Mouse (Mus musculus) left cerebral cortex, postnatal 36 days (tissue): ENCODE results near the gene Itga8. TPM values are rescaled to one million over a fixed set of nuclear protein-coding genes. Genes with fewer than 3 reads are reported as not detected.
A peak's percentile ranks its signal among the peaks of the same experiment; 100 is the strongest.

Experiments
- DNase-seq, 2 experiments: peaks; one replicate each; pipeline ENCODE4 v3.0.0; 2021 to 2022; ENCODE audit warnings: low spot score in 2 of 2, mixed read lengths in 1 of 2
- intact Hi-C: fragments of 180-260 bp; cut with DNase I; formaldehyde crosslinking; loops from one replicate; pipeline ENCODE4 v1.15.1; 2025
- total RNA-seq, 2 experiments: library from RNA; stranded (reverse); gene quantifications; 2 replicates each; pipeline ENCODE4 v1.2.3; 2021

The Itga8 gene
- total RNA-seq, 2 experiments from 2014 or later, result 7.2 to 10.9 TPM

- no peak for DNase-seq
- intact Hi-C loops, result no loop called here
Observed at GRCm38 (mm10) chr2:12212662-12213463, 88.9 kb downstream of the Itga8 start.

DNA sequence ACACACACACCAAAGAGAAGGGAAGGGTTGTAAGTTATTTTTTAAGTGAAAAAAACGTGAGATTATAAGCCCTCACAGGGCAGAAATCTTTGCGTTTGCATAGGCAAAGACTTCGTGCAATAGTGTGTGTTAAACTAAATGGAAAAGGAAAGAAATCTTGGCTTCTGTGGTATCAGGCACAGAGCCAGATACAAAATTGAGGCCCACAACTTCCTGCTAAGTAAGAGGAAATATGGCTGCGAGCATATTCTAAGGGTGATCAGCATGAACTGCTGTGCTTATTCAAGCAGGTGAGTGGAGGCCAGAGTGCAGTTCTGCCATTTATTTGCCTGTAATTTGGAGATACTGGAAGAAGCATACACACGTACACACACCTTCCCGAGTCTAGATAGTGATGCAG, 93.6 kb downstream of the Itga8 start:
- intact Hi-C loops, result no loop called here
- DNase-seq, result no peak

- intact Hi-C loops, result no loop called here
- no peak for DNase-seq
Observed at GRCm38 (mm10) chr2:12206353-12206752, 95.4 kb downstream of the Itga8 start.

GRCm38 (mm10) chr2:12205875-12206274, 95.8 kb downstream of the Itga8 start:
- intact Hi-C loops, result no loop called here

DNA sequence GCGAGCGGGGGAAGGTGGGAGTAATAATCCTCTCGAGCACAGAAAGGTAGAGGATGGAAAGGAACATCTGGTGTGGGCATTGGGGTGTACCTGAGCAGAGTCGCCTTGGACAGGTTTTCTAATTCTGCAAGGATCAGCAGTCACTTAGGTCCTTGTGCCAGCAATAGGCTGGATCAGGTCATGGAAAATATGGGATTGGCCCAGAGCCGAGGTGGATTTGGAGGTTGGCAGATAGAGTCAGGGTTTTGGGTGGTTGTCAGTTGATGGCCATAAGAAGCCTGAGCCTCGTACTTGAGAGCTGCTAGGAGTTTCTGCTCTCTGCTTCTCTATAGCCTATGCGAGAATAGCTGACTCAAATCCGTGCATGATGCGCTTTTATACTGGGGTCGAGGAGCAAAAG, 98.5 kb downstream of the Itga8 start:
- intact Hi-C loops, result no loop called here
- DNase-seq, result no peak

More at GRCm38 (mm10) chr2:12205875-12206274, 95.8 kb downstream of the Itga8 start:
- DNase-seq, result no peak

DNA sequence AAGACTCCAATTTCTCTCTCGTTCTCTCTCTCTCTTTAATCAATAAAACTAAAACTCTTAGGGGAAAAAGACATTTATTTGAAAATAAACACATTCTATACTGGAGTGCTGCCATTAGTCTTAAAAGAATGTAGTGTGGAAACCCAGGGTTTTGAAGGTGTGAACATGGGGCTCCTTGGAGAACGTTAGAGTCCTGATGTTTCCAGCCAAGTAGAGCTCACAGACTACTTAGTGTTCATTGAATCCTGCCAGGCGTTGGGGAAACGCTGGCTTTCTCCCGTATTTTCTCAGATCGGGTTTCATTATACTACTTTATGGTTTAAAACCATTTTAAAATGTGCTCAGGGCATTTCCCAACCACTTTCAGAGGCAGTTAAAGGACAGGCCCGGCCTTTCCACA, 103.0 kb downstream of the Itga8 start:
- intact Hi-C loops, result no loop called here
- DNase-seq, result no peak

DNA sequence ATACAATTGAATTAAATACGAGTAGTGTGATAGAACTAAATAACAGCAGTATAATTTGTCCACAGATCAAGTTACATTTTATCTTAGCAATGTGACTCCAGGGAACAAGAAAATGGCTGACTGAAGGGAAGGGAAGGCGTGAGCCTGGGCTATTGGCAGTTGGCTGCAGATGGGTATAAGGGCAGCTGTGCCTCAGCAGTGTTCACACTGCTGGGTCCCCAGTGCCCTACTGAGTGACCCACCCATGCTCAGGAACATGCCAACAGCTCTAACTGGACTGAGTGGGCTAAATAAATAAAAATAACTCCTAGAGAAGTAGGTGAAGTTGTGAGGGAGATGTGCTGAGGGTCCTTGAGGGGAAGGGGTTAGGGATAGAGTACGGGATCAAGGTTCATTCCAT, 103.5 kb downstream of the Itga8 start:
- no peak for DNase-seq
- intact Hi-C loops, result no loop called here

DNA sequence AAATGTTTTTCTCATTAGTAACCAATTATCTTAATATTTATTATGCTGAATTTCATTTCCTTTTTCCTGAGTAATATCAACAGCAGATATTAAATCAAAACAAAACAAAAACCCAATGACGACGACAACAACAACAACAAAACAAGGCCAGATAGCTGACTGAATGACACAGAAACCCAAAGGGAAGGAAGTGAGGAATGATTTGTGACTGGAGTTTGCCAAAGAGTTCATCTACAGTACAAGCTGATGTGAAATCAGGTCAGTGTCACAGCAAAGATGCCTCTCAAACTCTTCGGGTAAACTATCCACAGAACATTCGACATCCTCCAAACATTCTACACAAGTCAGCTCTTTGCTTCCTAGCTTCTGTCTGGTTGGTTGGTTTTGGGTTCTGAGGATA, 104.0 kb downstream of the Itga8 start:
- DNase-seq, result no peak
- intact Hi-C loops, result no loop called here

- intact Hi-C loops, result no loop called here
- no peak for DNase-seq
Observed at GRCm38 (mm10) chr2:12189026-12189425, 112.7 kb downstream of the Itga8 start.

DNA sequence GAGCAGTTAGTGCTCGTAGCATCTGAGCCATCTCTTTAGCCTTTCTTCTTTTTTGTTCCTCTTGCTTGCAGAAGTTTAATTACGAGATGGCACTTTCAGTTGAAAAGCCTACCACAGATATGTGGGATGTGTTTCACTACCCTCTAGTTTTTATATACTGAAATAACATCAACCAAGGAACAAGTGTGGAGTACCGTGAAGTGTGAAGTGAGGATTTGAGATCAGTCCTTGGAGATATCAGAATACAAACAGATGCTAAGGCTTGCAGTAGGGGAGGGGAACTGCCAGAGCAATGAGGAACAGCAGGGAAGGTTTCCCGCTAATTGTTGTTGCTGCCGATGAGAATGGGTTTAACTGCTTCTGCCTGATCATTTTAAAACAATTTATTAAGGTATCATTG, 114.1 kb downstream of the Itga8 start:
- DNase-seq, result peak in 1 of 2 experiments; percentile 12
- intact Hi-C loops, result loop anchor here (2.0 kb wide), 1 partner anchor 17 kb away; no protein-coding TSS in a partner anchor

- no peak for DNase-seq
- intact Hi-C loops, result no loop called here
Observed at GRCm38 (mm10) chr2:12182402-12182948, 119.2 kb downstream of the Itga8 start.

GRCm38 (mm10) chr2:12180635-12181034, 121.1 kb downstream of the Itga8 start:
- intact Hi-C loops, result no loop called here
- DNase-seq, result no peak

DNA sequence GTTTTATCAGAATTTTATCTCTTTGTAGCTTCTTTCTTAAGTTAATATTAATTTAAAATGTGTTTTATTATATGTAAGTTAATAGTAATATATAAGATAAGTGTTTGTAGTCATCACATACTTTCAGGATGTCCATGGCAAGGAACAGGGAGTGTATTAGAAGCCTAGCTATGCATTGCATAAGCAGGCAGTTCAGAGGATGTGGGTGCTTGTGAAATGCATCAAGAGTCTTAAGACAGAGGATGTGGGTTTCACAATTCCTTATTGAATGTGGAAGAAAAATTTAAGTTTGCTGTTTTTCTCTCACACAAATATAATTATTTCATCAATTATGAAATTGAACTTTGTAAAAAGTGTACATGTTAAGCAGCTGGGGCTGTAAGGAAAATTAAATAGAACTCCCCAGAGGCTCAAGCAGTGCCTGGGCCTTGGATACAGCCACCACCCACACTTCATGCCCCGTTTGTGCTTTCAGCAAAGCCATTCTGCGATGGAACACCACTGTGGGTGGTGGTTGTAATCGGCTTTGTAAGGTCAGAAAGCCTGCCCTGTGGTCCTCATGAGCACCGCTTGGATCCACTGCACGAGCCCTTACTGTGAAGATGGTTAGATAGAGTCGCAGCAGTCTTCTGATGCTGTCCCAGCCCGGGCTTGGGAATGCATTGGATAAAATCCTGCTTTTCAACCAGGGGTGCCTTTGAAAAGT, 126.8 kb downstream of the Itga8 start:
- no peak for DNase-seq
- intact Hi-C loops, result loop anchor here (5.0 to 10.0 kb wide), 2 partner anchors 127 to 210 kb away; partner anchors contain the start of gene Itga8

DNA sequence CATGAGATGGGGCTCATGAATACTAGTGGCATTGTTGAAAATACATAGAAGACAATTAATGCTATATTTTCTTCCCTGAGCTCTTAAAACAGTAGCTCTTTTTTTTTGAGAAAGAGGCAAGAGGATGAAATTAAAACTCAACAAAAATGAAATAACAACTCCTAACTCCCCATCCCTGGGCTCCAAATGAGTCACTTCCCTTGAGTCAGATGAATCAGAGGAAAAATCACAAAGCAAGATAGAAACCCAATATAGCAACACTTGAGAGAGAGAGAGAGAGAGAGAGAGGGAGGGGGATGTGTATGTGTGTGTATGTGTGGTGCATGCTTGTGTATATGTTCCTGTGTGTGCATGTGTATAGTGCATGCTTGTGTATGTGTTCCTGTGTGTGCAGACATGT, 131.5 kb downstream of the Itga8 start:
- intact Hi-C loops, result loop anchor here (2.0 to 10.0 kb wide), 3 partner anchors 17 to 215 kb away; partner anchors contain the start of gene Itga8
- no peak for DNase-seq

- intact Hi-C loops, result no loop called here
- DNase-seq, result peak in 1 of 2 experiments; percentile 12
Observed at GRCm38 (mm10) chr2:12160486-12160885, 141.2 kb downstream of the Itga8 start.

- intact Hi-C loops, result loop anchor here (10.0 kb wide), 1 partner anchor 138 kb away; no protein-coding TSS in a partner anchor
- no peak for DNase-seq
Observed at GRCm38 (mm10) chr2:12157001-12157400, 144.7 kb downstream of the Itga8 start.

- intact Hi-C loops, result loop anchor here (10.0 kb wide), 1 partner anchor 138 kb away; no protein-coding TSS in a partner anchor
- no peak for DNase-seq
Observed at GRCm38 (mm10) chr2:12156401-12156800, 145.3 kb downstream of the Itga8 start.

DNA sequence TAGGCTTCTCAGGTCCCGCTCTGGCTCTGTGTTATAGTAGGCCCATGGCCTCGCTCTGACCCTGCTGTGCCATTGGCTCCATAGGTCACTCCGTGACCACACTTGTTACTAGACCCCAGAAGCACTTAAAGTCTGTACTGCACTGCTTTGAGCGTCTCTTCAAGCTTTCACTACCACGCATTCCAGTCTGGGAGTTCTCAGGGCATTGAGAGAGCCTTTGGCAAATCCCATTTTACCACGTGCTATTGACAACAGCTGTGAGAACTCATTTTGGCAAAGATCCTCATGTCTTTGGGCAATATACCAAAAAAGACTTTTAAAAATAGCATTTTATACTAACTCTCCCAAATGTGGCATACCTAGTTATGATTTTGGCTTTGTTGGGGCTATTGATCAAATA, 147.0 kb downstream of the Itga8 start:
- intact Hi-C loops, result loop anchor here (10.0 kb wide), 1 partner anchor 140 kb away; no protein-coding TSS in a partner anchor
- DNase-seq, result no peak

DNA sequence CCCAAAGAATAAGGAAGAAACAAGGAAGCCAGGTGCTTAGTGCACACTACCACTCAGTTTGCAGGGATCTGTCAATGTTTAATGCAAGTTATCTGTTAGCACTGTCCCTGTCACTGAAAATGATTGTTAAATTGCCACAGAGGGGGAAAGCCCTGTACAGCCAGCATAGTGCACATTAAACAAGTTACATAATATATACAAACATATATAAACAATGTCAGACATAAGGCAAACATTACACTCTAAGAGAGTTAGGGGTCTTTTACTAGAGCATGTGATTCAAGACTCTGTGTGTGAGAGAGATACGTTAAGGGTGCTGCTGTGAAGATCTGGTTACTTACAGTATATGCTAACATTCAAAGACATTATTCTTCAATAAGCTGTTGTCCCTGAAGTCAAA, 148.2 kb downstream of the Itga8 start:
- DNase-seq, result no peak
- intact Hi-C loops, result loop anchor here (10.0 kb wide), 1 partner anchor 141 kb away; no protein-coding TSS in a partner anchor

GRCm38 (mm10) chr2:12147902-12148301, 153.8 kb downstream of the Itga8 start:
- no peak for DNase-seq
- intact Hi-C loops, result no loop called here
